Mouse (Mus musculus) 416B (cell line): Measurements from ENCODE around the gene Gramd1b.

Experiments used
- DNase-seq: peaks from one replicate; pipeline ENCODE4 v3.0.0; 2011; ENCODE audit warnings: low read depth

Gene Gramd1b

DNA sequence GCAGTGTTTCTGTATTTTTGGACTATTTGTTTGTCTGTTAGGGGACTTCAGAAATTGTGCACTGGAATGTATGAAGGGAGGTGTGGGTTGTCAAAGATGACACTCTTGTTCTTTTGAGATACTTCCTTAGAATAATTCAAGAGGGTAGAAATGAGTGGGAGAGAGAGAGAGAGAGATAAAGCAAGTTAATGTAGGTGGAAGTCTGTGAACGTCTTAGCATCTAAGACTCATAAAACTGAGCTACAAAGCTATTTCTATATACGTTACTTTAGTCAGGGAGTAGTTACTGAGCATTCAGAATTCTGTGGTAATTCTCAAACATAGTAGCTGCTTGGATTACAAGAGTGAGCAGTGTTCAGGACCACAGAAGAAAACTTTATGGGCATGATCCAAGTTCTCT, 19.2 kb downstream of the Gramd1b start:
- no peak for DNase-seq

DNA sequence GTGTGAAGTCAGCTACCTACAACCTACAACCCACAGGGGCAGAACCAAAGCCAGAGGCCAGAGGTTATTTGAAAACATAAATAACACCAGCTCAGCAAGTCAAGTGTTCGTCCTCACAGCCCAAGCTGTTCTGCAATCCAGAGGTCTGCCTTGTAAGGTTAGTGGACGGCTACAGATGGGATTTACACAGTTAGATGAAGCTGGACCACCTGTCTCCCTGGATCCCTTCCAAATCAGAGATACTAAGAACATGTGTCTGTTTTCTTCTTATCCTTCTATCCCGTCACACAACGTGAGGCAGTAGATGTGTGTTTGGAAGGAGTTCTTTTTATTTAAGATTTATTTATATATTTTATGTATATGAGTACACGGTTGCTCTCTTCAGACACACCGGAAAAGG, 21.7 kb downstream of the Gramd1b start:
- no peak for DNase-seq

DNA sequence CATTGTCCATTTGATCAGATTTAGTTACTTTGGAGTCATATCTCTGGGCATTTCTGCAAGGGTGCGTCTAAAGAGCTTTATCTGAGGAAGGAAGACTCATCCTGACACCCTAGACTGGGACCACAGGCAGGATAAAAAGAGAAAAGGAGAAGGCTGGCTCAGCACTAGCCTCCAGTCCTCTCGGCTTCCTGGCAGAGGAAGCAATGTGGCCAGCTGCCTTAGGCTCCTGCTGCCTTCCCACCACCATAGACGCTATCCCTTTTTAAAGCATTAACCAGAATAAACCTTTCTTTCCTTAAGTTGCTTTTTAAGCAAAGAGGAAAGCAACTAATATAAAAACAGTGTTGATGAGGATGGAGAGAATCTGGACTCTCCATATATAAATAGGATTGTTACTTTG, 24.6 kb downstream of the Gramd1b start:
- DNase-seq = no peak

DNA sequence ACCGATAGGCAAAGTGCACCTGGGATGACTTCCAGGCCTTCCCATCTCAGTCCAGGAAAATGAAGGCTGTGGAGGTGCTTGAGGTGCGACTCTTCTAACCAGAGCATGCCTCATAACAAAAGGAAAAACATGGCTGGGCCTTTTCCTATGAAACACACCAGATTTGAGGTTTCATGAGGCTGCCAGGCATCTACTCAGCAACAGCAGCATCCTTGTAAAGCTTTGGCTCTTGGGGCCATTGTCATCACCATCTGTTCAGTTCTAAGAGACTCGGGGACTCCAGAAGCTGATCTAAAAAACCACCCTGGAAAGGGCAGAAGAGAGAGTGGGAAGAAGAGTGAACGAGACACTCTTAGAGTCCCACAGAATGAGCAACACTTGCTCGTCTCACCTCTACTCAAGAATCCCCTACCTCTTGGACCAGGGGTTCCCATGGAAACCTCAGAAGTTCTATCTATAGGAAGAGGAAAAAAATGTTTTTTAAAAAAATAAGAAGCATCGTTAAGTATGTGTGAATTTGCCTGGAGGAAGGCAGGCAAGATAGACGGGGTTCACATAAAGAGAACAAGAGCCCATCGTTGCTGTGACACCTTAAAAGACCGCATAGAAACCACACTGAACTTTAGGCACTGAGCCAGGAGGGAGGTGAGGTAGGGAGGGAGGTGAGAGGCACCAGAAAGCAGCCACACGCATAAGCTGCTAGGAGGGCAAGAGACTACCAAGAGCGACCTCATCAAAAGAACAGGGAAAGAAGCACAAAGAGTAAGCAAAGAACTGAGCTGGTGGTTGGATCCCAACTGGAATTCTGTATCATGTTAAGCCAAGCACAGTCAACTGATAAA, 25.5 kb downstream of the Gramd1b start:
- no peak for DNase-seq

DNA sequence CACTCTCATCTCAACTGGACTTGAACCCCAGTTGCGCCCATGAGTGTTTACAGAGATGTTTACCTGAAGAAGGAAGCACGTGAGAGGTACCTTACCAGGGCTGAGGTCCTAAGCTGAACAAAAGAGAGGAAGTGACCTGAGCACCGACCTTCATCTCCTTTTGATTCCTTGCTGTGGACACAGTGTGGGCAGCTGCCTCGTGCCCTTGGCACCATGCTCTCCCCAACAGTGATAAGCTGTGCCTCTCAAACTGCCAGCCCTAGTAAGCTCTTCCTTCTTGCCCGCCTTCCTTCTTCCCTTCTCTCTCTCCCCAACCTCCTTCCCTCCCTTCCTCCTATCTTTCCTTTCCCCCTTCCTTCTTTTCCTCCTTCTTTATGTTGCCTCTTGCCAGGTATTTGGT, 26.3 kb downstream of the Gramd1b start:
- DNase-seq = no peak

DNA sequence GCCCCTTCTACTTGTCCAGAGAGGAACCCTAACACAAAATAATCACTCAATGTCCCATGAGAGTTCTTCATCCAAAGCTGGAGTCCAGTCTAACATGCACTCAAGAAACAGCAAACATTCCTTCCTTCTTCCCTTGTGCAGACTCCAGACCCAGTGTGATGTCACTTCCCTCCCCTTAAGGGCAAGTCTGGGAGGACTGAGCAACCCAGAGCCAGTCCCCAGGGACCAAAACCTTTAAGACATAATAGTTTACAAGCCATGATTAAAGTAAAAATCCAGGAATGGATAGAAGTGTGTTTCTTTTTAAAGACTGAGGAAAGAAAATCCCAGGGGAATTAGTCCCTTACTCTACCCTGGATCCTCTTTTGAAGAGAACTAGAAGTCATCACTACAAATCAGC, 30.5 kb downstream of the Gramd1b start:
- DNase-seq = no peak

DNA sequence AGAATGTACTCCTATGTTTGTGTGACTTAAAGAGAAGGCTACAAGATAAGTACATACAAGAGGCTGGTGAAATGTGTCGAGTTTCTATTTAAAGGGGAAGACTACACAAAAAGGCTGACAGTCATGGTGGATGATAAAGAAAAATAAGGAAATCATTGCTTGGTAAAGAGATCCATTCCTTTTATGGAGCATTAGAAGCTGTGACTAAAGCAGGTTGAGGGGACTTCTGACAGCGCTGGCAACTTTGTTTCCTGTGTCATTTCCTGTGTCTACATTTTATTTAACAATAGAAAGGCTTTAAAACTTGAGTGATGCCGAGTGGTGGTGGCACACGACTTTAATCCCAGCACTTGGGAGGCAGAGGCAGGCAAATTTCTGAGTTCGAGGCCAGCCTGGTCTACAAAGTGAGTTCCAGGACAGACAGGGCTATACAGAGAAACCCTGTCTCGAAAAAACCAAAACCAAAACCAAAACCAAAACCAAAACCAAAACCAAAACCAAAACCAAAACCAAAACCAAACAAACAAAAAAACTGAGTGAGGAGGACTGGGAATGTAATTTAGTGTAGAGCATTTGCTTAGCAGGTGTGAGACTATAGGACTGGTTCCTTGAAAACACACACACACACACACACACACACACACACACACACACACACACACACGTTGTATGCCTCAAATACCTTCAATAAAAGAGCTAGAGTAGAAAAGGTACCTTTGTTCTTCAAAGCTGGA, 48.7 kb downstream of the Gramd1b start:
- peak; percentile 35 for DNase-seq

DNA sequence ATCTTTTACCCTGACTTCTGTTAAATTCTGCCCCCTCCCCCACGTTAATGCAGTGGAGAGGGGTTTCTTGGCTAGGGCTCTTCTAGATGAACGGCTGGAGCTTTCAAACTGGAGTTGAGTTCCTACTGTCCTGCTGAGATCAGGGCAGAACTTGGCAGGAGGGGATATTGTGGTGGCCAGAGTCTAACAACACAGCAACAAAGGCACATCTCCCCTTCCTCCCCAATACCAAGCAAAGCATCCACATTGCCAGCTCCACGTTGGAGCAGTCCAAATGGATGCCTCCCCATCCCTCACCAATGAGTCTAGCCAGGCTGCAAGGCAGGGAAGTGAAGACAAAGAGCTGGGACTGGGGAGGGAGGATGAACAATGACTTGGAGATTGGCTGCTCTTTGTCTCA, 49.9 kb downstream of the Gramd1b start:
- DNase-seq = no peak

DNA sequence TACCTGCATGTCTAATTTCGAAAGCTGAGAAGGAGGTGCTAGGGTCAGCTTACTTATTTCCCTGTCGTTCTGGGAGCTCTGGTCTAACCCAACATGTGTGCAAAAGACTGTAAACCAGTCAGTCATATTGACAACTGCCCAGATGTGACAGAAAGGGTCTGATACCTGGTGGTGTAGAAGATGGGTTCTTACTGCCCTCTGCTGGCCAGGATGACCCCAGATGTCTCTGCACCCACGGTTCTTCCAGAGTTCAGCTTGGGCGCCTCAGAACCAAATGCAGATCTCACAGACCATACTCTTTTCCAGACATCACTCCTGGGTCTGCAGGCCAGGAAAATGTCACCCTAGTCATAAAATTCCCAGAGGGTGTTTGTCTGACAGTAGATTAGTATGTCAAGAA, 51.9 kb downstream of the Gramd1b start:
- DNase-seq = peak; percentile 58

DNA sequence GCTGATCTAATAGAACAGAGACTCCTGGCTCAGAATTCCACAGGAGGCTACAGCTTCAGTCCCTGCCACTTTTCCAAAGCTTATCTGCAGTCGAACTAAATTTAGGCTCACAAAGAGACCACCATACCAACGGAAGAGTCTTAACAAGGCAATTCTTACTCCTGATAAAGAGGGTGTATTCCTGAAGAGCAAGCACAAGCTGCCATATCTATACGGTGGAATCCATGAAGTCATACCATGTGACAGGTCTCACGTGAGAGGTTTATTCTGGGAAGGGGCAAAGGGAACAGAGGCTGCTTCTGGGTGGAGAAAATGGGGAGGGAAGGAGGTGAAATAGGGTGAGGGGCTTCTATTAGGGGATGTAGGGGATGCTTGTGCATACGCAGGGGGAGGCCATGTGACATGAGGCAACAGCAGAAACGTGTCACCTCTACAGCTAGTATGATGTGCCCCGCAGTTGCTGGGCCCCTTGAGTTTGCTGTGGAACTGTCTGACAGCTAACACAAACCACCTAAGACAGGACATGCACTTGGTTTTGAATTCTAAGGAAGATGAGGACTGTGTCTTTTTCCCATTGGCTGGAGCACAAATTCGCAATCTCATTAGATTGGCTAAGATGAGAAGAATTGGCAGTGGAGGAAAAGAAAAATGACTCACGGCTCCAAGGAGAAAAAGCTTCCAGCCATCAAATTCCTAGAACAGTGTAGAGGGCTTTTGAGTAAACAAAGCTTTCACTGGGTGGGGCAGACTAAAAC, 52.9 kb downstream of the Gramd1b start:
- no peak for DNase-seq

DNA sequence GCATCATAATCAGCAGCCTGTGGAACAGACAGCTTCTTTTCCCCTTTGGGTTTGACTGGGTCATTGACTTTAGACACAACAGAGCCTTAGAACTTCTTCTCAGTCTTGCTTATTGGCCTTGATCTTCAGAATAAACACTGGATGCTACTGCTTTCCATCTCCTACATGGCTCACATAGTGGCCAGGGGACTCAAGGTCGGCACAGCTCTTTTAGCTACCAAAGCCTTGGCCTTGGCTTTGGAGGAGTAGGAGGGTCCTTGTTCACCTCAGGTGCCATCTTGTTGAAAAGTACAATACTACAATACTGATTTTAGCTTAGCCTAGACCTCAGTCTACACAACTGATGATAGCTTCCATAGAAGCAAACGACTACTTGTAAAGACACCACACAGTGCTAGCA, 53.6 kb downstream of the Gramd1b start:
- no peak for DNase-seq

DNA sequence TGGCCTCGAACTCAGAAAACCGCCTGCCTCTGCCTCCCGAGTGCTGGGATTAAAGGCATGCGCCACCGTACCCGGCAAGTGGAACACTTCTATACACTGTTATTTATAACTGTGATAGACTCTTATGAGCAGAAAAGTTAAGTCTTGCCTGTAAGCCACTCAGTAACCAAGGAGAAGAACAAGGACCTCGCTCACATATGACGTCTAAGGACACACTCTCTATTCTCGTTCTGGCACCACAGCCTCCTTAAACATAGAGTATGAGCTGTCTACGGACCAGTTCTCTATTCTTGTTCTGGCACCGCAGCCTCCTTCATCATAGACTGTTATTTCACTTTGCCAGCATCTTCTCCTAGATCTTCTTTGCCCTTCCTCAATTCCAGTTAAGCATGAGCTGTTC, 55.1 kb downstream of the Gramd1b start:
- DNase-seq = no peak

DNA sequence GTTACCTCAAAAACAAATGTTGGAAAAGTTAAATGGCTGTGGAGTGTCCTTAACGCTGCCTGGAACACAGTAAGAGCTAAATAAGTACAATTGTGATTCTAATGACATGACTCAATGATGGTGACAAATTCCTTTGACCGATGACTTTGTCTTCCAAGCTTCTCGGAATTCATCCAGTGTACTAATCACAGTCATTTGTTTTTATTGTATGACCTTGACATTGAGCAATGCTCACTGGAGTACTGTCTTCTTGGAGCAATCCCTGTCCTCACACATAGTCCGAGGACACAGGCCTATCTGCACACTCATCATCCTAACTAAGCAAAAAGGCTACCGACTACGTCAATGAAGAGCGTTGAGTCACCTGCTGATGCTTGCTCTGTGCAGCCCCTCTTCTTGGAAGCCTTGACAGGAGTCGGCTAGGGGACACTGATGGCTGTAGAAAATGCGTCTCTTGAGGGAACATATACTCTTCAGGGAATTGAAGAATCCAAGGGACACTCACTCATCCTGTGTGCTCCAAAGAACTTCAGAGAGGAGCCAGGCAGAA, 58.1 kb downstream of the Gramd1b start:
- DNase-seq = no peak

DNA sequence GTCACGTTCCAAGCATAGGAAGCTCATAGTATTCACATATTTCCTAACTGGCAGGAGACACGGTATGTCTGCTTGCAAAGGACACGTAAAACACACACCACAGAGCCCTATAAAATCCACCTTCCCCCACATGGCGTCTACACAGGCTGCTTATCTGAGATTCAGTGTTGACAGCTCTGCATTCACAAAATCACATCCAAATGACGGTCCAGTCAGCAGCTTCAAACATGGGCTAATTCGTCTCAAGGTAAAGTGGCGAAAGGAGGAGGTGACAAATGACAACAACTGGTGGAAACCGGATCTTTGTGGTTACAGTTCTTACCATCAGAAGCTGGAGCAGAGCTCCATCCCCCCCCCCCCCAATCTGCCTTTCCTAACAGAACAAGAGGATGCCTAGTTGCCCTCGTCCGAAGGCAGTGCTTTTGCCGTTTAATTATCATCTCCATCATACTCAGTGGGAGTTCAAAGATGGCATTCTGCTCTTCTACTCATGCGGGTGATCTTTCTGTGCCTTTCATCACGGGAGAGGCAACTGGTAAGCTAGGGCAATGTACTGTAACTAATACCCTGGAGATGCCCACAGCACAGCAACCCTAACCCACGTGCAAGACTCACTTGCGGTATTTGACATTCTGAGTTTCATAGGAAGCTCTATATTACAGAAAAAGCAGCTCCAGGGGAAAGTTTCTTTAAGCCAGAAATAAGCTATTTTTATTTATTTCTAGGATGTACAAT, 61.6 kb downstream of the Gramd1b start:
- DNase-seq = no peak

DNA sequence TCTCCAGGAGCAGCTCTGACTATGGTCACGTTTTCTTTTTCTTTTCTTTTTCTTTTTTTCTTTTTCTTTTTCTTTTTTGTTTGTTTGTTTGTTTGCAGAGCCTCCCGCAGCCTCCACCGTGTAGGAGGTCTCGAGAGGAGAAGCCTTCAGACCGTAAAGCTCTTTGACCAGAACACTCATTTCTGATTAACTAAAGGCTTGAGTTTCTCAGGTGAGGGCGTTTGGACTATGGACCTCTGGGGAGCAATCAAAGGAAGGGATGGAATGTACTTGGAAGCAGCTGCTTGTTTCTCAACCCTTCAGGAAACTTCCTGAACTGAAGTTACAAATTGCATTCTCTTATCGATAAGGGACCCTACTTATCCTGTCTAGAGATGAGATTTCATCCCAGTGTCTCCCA, 64.4 kb downstream of the Gramd1b start:
- no peak for DNase-seq

DNA sequence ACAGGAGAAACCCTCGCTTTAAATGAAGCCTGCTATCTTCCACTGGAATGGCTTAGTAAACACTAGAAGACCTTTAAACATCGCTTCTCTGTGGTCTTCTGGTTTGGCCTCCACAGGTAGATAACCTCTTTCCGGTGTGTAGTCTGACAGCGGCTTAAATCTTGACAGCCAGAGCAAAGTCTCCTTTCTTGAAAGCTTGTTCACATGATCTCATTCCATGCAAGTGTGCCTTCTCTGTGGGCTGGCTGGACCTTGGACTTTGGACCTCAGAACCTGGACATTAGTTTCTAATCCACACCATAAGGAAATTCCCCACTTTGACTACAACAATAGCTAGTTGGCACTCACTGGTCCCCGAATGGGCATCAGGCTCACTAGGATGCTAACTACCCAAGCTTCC, 65.6 kb downstream of the Gramd1b start:
- DNase-seq = no peak

DNA sequence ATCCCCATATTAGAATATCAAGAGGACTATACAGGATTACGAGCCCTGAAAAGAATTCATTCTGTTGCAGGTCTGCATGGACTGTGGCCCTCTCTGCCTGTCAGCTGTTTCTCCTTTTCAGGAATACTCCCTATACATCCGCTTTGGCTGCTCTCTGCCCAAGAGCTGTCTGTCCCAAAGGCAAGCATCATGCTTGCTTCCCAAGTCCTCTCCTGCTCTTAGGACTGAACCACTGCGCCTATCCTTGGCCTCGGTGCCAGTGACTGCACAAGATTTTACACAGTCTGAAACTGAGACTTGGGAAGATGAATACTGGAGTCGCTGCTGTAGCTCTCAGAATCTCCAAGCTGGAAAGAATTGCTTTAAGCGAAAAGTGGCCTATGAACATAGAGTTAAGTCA, 68.8 kb downstream of the Gramd1b start:
- no peak for DNase-seq

DNA sequence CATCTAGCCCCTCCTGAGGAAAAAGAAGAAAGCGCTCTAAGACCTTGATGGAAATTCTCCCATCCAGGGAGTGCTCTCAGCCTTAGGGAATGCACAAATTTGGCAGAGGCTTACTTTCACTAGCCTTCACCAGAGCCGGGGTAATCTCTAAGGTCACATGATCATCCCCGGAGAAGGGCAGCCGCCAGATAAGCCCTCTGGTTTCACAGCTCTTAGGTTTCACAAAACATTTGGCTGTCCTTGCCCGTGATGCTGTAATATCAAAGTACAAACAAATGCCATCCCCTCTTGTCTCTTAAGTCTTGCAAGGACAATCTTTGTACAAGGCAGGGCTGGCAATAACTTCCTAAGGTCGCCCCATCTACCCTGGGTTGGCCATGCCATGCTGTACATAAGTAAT, 70.4 kb downstream of the Gramd1b start:
- DNase-seq = peak; percentile 17

DNA sequence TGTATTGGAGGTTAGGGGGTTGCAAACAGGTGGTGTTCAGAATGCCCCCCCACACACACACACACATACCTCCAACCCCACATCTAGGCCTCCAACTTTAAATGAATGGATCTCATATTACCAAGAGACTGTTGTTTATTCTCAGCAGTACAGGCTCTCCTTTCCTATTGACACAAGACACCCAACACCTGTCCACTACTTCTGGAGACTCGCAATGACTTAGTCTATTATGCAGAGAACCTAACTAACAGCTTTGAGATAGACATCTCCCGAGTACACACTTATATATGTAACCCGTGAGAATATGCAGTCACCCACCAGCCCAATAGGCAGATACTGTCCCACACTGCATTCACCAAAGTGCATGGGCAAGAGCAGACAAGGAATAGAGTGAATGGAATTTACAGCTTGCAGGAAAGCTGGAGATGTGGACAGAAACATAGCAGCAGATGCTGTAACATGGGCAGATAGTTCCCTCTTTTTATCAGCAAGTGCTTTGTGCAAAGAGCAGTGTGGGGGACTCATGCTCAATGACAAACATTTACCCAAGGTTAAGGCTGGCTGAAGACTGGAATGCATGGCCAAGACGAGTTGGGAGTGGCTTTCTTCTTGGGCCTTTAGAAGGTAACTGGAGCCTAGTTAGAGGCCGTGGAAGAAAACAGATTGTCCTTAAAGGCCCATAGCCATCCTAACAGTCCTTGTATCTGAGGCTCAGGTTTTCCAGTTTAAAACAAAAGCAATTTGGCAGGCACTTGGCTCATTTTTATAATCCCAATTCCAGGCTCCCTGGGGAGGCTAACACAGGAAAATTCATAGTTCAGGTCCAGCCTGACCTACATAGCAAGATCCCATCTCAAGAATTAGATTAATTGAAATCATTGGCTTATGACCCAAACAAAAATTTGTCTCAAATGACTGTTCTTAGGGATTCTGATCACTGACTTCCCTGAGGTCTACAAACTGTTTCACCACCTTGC, 71.6 kb downstream of the Gramd1b start:
- DNase-seq = no peak

DNA sequence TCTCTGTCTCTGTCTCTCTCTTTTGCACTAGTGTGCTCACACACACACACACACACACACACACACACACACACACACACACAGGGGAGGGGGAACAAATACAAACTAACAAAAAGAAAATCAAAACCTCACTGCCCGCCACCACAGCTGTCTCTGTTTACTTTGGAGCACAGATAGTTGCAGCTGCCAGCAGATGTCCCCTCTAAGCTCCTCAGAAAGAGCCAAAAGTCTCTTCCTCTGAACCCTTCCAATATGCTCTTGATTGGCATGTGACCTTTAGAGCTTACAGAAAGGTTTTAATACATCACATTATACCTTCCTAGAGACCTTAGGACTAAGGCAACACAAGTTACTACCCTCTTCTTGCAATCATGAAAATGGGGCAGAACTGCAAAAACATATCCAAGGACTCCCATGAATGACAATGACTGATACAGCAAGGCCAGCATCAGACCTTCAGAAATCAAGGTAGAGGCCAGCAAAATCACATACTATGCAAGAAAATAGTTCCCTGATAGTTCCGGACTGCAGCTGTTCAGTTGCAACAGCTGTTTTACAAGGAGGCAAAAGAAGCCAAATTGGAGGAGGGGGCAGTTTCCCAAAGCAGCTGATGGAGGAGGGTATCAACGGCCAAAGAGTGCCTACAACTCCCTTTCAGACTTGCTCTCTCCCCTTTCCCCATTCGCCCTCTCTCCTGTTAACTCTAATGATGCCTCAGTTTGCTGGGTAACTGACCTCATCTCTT, 72.5 kb downstream of the Gramd1b start:
- DNase-seq = no peak
